Mouse (Mus musculus) E14TG2a.4 (cell line): Measurements from ENCODE around the gene Ccs.

Experiments
- H3K27me3 ChIP-seq: 2 replicates; pipeline ENCODE4 v1.6.1; 2014; ENCODE audit warnings: low read length, control low read depth; ENCODE audit not compliant: insufficient read depth
- H3K36me3 ChIP-seq: 2 replicates; pipeline ENCODE4 v1.6.1; 2014; ENCODE audit warnings: low read length, control low read depth; ENCODE audit not compliant: insufficient read depth
- H3K4me1 ChIP-seq: replicated peaks from 2 replicates; pipeline ENCODE4 v1.6.1; 2014; ENCODE audit warnings: low read depth, low read length, control low read depth
- H3K4me3 ChIP-seq: replicated peaks from 2 replicates; pipeline ENCODE4 v1.5.1; 2014; ENCODE audit warnings: mild to moderate bottlenecking, low read length
- H3K9me3 ChIP-seq: 2 replicates; pipeline ENCODE4 v1.6.1; 2014; ENCODE audit warnings: low read length, control low read depth
- CTCF ChIP-seq: conservative IDR thresholded peaks from 2 replicates; pipeline ENCODE4 v1.5.1; 2014; ENCODE audit warnings: low read length
- NANOG ChIP-seq: IDR thresholded peaks from 2 replicates; pipeline ENCODE4 v1.6.1; 2014; ENCODE audit warnings: borderline replicate concordance, low read length, mixed read lengths
- POU5F1 ChIP-seq: IDR thresholded peaks from 2 replicates; pipeline ENCODE4 v1.6.1; 2014; ENCODE audit warnings: low read length, borderline replicate concordance

Gene Ccs

DNA sequence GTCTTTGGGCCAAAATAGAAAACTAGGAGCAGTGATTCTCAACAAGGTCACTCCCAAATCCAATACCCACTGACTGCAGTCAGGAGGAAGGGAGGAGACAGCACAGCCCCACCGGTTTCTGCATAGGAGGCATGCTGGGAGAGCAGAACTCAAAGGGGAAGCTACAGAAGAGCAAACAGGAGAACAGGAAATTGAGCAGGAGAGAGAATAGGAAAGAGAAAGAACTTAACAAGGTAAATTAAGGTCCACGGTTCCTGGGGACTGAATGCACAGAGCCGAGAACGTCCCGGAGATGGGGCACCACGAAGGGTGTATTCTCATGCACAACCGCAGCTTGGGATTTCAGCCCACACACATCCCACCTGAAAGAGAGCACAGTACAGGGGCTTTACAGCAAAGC, 53.9 kb downstream of the Ccs start:
- Histone ChIP-seq H3K4me3 (peak overlapping the region; percentile 17), H3K4me1 (peaks cover 98% of the 10 kb centered on the region), H3K9me3 (no peaks in the 10 kb centered on the region), H3K36me3 (peaks cover 100% of the 10 kb centered on the region), H3K27me3 (no peaks in the 10 kb centered on the region)
- TF ChIP-seq CTCF (no peak), POU5F1 (peak; percentile 70; the same call in 1 of the 2 replicates), NANOG (peak; percentile 26; the same call in 1 of the 2 replicates)

DNA sequence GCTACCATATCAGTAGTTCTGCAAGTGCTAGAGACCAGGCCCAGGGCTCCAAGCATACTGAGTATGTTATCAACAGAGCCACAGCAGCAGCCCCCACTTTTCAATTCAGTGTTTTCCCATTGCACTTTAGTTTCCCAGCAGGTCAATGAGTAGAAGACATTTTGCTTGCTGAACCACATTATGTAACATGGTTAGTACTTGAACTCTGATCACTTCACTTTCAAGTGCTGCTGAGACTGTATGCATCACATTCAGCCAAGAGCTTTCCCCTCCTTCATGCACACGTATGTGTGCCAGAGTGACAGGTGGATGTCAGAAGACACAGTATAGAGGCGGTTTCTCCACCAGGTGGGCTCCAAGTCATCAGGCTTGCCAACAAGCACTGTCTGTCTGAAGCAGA, 56.2 kb downstream of the Ccs start:
- H3K4me3 ChIP-seq, result no peak overlapping the region
- H3K27me3 ChIP-seq, result no peaks in the 10 kb centered on the region
- TF ChIP-seq CTCF (no peak), NANOG (no peak), POU5F1 (no peak)
- peaks cover 100% of the 10 kb centered on the region for H3K36me3 ChIP-seq
- no peaks in the 10 kb centered on the region for H3K9me3 ChIP-seq
- peaks cover 97% of the 10 kb centered on the region for H3K4me1 ChIP-seq
